Mouse (Mus musculus) stomach, embryonic 15.5 days (tissue): ENCODE measurements around the gene Exoc4. TPM values are rescaled to one million over a fixed set of nuclear protein-coding genes. Genes with fewer than 3 reads are reported as not detected.

Experiments used
- ATAC-seq: fragments of 200-750 bp; cut with Nextera tagmentation; 2 replicates; pipeline ENCODE4 v1.8.0; 2017; ENCODE audit warnings: low read depth, moderate number of reproducible peaks, moderate TSS enrichment; ENCODE audit not compliant: insufficient read depth, low FRiP score
- H3K27ac ChIP-seq: fragments of 300-500 bp; sonication (generic); 2 replicates; pipeline ENCODE4 v1.5.1; 2015; ENCODE audit warnings: mild to moderate bottlenecking, inconsistent platforms
- H3K27me3 ChIP-seq: fragments of 300-500 bp; sonication (generic); replicated peaks from 2 replicates; pipeline ENCODE4 v1.6.1; 2015; ENCODE audit warnings: inconsistent platforms
- H3K36me3 ChIP-seq: fragments of 300-500 bp; sonication (generic); 2 replicates; pipeline ENCODE4 v1.6.1; 2015; ENCODE audit warnings: inconsistent platforms
- H3K4me1 ChIP-seq: fragments of 300-500 bp; sonication (generic); 2 replicates; pipeline ENCODE4 v1.6.1; 2015; ENCODE audit warnings: inconsistent platforms
- H3K4me2 ChIP-seq: fragments of 300-500 bp; sonication (generic); 2 replicates; pipeline ENCODE4 v1.6.1; 2015; ENCODE audit warnings: mild to moderate bottlenecking, inconsistent platforms
- H3K4me3 ChIP-seq: fragments of 300-500 bp; sonication (generic); replicated peaks from 2 replicates; pipeline ENCODE4 v1.5.1; 2015; ENCODE audit warnings: inconsistent platforms
- H3K9ac ChIP-seq: fragments of 300-500 bp; sonication (generic); 2 replicates; pipeline ENCODE4 v1.6.1; 2015; ENCODE audit warnings: inconsistent platforms
- H3K9me3 ChIP-seq: fragments of 300-500 bp; sonication (generic); 2 replicates; pipeline ENCODE4 v1.6.1; 2016; ENCODE audit warnings: inconsistent platforms
- WGBS: fragments of 180-500 bp; shearing (Covaris S2); methylation state at CpG from one replicate; pipeline ENCODE4 v1.1.7; 2015; 5-methylcytosine and 5-hydroxymethylcytosine counted together
- polyA plus RNA-seq: library from polyadenylated mRNA; unstranded; fragments of >200 nt; fragmentation: Nextera tagmentation; extraction: Ambion mirVana; gene quantifications from 2 replicates; pipeline ENCODE4 v1.2.1, GENCODE M21; 2015

Gene Exoc4
- polyA plus RNA-seq, 1 experiment from 2014 or later = 31.4 TPM

- Histone ChIP-seq H3K4me1 (no peaks in the 10 kb centered on the region), H3K36me3 (no peaks in the 10 kb centered on the region), H3K27ac (no peak overlapping the region), H3K9me3 (no peaks in the 10 kb centered on the region), H3K4me2 (no peak overlapping the region), H3K9ac (no peak overlapping the region), H3K4me3 (no peak overlapping the region), H3K27me3 (no peaks in the 10 kb centered on the region)
- ATAC-seq = no peak
- WGBS = 96% methylated on average over 4 of the region's 4 CpGs
These were observed 689.0 kb downstream of the Exoc4 start for GRCm38 (mm10) chr6:33937906-33938305.

GRCm38 (mm10) chr6:33939169-33939568 is 690.3 kb downstream of the Exoc4 start:
- WGBS = 64% methylated on average over 5 of the region's 5 CpGs
- H3K9ac ChIP-seq = no peak overlapping the region
- no peaks in the 10 kb centered on the region for H3K9me3 ChIP-seq
- H3K4me1 ChIP-seq = no peaks in the 10 kb centered on the region
- no peaks in the 10 kb centered on the region for H3K36me3 ChIP-seq
- ATAC-seq = no peak
- no peak overlapping the region for H3K4me3 ChIP-seq
- no peak overlapping the region for H3K27ac ChIP-seq
- no peak overlapping the region for H3K4me2 ChIP-seq
- no peaks in the 10 kb centered on the region for H3K27me3 ChIP-seq

GRCm38 (mm10) chr6:33946911-33947489 is 698.1 kb downstream of the Exoc4 start:
- Histone ChIP-seq H3K27me3 (no peaks in the 10 kb centered on the region), H3K4me2 (no peak overlapping the region), H3K4me3 (no peak overlapping the region), H3K27ac (no peak overlapping the region), H3K36me3 (no peaks in the 10 kb centered on the region), H3K9ac (no peak overlapping the region), H3K4me1 (no peaks in the 10 kb centered on the region), H3K9me3 (no peaks in the 10 kb centered on the region)
- no peak for ATAC-seq
- 77% methylated on average over 2 of the region's 2 CpGs for WGBS

GRCm38 (mm10) chr6:33950113-33950512 is 701.2 kb downstream of the Exoc4 start:
- H3K27me3 ChIP-seq = no peaks in the 10 kb centered on the region
- no peak overlapping the region for H3K27ac ChIP-seq
- no peak overlapping the region for H3K9ac ChIP-seq
- WGBS = 93% methylated on average over 2 of the region's 2 CpGs
- no peak for ATAC-seq
- H3K4me2 ChIP-seq = no peak overlapping the region
- no peaks in the 10 kb centered on the region for H3K36me3 ChIP-seq
- no peaks in the 10 kb centered on the region for H3K9me3 ChIP-seq
- H3K4me3 ChIP-seq = no peak overlapping the region
- no peaks in the 10 kb centered on the region for H3K4me1 ChIP-seq

- Histone ChIP-seq H3K4me1 (no peaks in the 10 kb centered on the region), H3K4me3 (no peak overlapping the region), H3K9me3 (no peaks in the 10 kb centered on the region), H3K27ac (no peak overlapping the region), H3K27me3 (no peaks in the 10 kb centered on the region), H3K9ac (no peak overlapping the region), H3K4me2 (no peak overlapping the region), H3K36me3 (no peaks in the 10 kb centered on the region)
- WGBS = 81% methylated on average over 7 of the region's 7 CpGs
- ATAC-seq = no peak
These were observed 706.6 kb downstream of the Exoc4 start for GRCm38 (mm10) chr6:33955469-33955868.

- Histone ChIP-seq H3K9ac (no peak overlapping the region), H3K36me3 (no peaks in the 10 kb centered on the region), H3K27ac (no peak overlapping the region), H3K4me3 (no peak overlapping the region), H3K4me2 (no peak overlapping the region), H3K9me3 (no peaks in the 10 kb centered on the region), H3K27me3 (no peaks in the 10 kb centered on the region), H3K4me1 (no peaks in the 10 kb centered on the region)
- 33% methylated on average over 3 of the region's 3 CpGs for WGBS
- ATAC-seq = no peak
These were observed 709.4 kb downstream of the Exoc4 start for GRCm38 (mm10) chr6:33958281-33958680.

GRCm38 (mm10) chr6:33960766-33961165 is 711.9 kb downstream of the Exoc4 start:
- no peaks in the 10 kb centered on the region for H3K27me3 ChIP-seq
- H3K9me3 ChIP-seq = no peaks in the 10 kb centered on the region
- ATAC-seq = no peak
- no peak overlapping the region for H3K9ac ChIP-seq
- no peaks in the 10 kb centered on the region for H3K36me3 ChIP-seq
- 0 out of 2 replicates have a peak, but pooled peaks cover 3% of the 10 kb centered on the region for H3K4me1 ChIP-seq
- no peak overlapping the region for H3K4me3 ChIP-seq
- H3K4me2 ChIP-seq = no peak overlapping the region
- H3K27ac ChIP-seq = no peak overlapping the region
- 80% methylated on average over 2 of the region's 2 CpGs for WGBS

GRCm38 (mm10) chr6:33963092-33963491 is 714.2 kb downstream of the Exoc4 start:
- Histone ChIP-seq H3K9me3 (no peaks in the 10 kb centered on the region), H3K27me3 (no peaks in the 10 kb centered on the region), H3K27ac (no peak overlapping the region), H3K4me1 (0 out of 2 replicates have a peak, but pooled peaks cover 3% of the 10 kb centered on the region), H3K4me2 (no peak overlapping the region), H3K9ac (no peak overlapping the region), H3K36me3 (no peaks in the 10 kb centered on the region), H3K4me3 (no peak overlapping the region)
- 72% methylated on average over 2 of the region's 2 CpGs for WGBS
- no peak for ATAC-seq

GRCm38 (mm10) chr6:33965571-33965970 is 716.7 kb downstream of the Exoc4 start:
- 23% methylated on average over 2 of the region's 2 CpGs for WGBS

GRCm38 (mm10) chr6:33968746-33969145 is 719.9 kb downstream of the Exoc4 start:
- no peak overlapping the region for H3K27ac ChIP-seq
- no peaks in the 10 kb centered on the region for H3K27me3 ChIP-seq
- whole genome bisulfite sequencing = 68% methylated on average over 2 of the region's 2 CpGs
- no peak overlapping the region for H3K4me3 ChIP-seq
- no peaks in the 10 kb centered on the region for H3K36me3 ChIP-seq
- no peak overlapping the region for H3K9ac ChIP-seq
- no peak for ATAC-seq
- H3K4me1 ChIP-seq = 0 out of 2 replicates have a peak, but pooled peaks cover 3% of the 10 kb centered on the region
- no peaks in the 10 kb centered on the region for H3K9me3 ChIP-seq
- H3K4me2 ChIP-seq = no peak overlapping the region

More at GRCm38 (mm10) chr6:33965571-33965970, 716.7 kb downstream of the Exoc4 start:
- H3K27ac ChIP-seq = no peak overlapping the region
- ATAC-seq = no peak
- no peak overlapping the region for H3K4me3 ChIP-seq
- no peaks in the 10 kb centered on the region for H3K36me3 ChIP-seq
- no peaks in the 10 kb centered on the region for H3K9me3 ChIP-seq
- 0 out of 2 replicates have a peak, but pooled peaks cover 3% of the 10 kb centered on the region for H3K4me1 ChIP-seq
- H3K27me3 ChIP-seq = no peaks in the 10 kb centered on the region
- H3K9ac ChIP-seq = no peak overlapping the region
- H3K4me2 ChIP-seq = no peak overlapping the region

- Histone ChIP-seq H3K9ac (no peak overlapping the region), H3K36me3 (no peaks in the 10 kb centered on the region), H3K27me3 (no peaks in the 10 kb centered on the region), H3K9me3 (no peaks in the 10 kb centered on the region), H3K4me1 (no peaks in the 10 kb centered on the region), H3K4me3 (no peak overlapping the region), H3K27ac (no peak overlapping the region), H3K4me2 (no peak overlapping the region)
- WGBS = 84% methylated on average over 5 of the region's 5 CpGs
- ATAC-seq = no peak
These were observed 723.9 kb downstream of the Exoc4 start for GRCm38 (mm10) chr6:33972801-33973200.

- H3K9ac ChIP-seq = no peak overlapping the region
- no peak overlapping the region for H3K4me2 ChIP-seq
- WGBS = 76% methylated on average over 10 of the region's 10 CpGs
- H3K36me3 ChIP-seq = no peaks in the 10 kb centered on the region
- no peaks in the 10 kb centered on the region for H3K4me1 ChIP-seq
- no peak overlapping the region for H3K4me3 ChIP-seq
- H3K27me3 ChIP-seq = no peaks in the 10 kb centered on the region
- H3K27ac ChIP-seq = no peak overlapping the region
- no peak for ATAC-seq
- H3K9me3 ChIP-seq = no peaks in the 10 kb centered on the region
These were observed 727.7 kb downstream of the Exoc4 start for GRCm38 (mm10) chr6:33976576-33976975.

GRCm38 (mm10) chr6:33977448-33977847 is 728.6 kb downstream of the Exoc4 start:
- no peaks in the 10 kb centered on the region for H3K4me1 ChIP-seq
- 84% methylated on average over 4 of the region's 4 CpGs for WGBS
- ATAC-seq = no peak

More at GRCm38 (mm10) chr6:33977448-33977847, 728.6 kb downstream of the Exoc4 start:
- no peak overlapping the region for H3K4me3 ChIP-seq
- no peak overlapping the region for H3K27ac ChIP-seq
- no peaks in the 10 kb centered on the region for H3K27me3 ChIP-seq
- H3K9me3 ChIP-seq = no peaks in the 10 kb centered on the region
- H3K9ac ChIP-seq = no peak overlapping the region
- H3K36me3 ChIP-seq = no peaks in the 10 kb centered on the region
- H3K4me2 ChIP-seq = no peak overlapping the region
